Mouse (Mus musculus) heart, adult 18-20 months (tissue): ENCODE results near the gene Olfr823. TPM values are rescaled to one million over a fixed set of nuclear protein-coding genes. Genes with fewer than 3 reads are reported as not detected.
"Not testable (repeated sequence)": the region's sequence is repeated elsewhere in the genome, so short reads cannot be mapped to it uniquely, and the experiment has no call there.

Experiments used
- DNase-seq, 2 experiments: peaks; one replicate each; pipeline ENCODE4 v3.0.0; 2021 to 2022; ENCODE audit warnings: mixed read lengths in 1 of 2
- long read RNA-seq, 2 experiments: library from polyadenylated mRNA; stranded (forward); transcript quantifications; one replicate each; pipeline ENCODE4 v2.0.0; 2021
- total RNA-seq, 2 experiments: library from RNA; stranded (reverse); gene quantifications; 2 replicates each; pipeline ENCODE4 v1.2.3; 2021

Gene Olfr823
- not detected for total RNA-seq
- long read RNA-seq, experiment 1 = 0 reads
- long read RNA-seq, experiment 2 = 0 reads

DNA sequence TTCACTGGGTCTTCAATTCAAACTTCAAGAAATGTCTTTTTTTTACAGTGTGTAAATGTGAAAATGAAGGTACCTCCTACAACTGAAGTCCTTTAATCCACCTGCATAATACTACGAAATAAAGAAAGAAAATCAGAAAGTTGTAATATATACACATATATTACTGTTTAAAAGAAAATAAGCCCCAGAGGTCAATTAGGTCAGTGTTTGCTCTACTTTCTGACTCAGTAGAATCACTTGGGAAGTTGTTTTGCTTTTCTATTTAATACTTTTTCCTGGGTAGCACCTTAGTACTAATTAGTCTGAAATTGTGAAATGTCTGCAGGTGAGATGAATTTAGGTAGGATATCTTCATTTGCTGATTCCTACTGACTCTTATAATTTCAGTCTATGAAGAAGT is at the start of gene Olfr823:
Gene Olfr823 (minus strand): TSS at position 101 of the 400 bp plus-strand sequence.
- not testable (repeated sequence) for DNase-seq

GRCm38 (mm10) chr10:130144121-130144520 is 28.9 kb upstream of the Olfr823 start:
- no peak for DNase-seq

GRCm38 (mm10) chr10:130142481-130142880 is 27.3 kb upstream of the Olfr823 start:
- DNase-seq = not testable (repeated sequence)

DNA sequence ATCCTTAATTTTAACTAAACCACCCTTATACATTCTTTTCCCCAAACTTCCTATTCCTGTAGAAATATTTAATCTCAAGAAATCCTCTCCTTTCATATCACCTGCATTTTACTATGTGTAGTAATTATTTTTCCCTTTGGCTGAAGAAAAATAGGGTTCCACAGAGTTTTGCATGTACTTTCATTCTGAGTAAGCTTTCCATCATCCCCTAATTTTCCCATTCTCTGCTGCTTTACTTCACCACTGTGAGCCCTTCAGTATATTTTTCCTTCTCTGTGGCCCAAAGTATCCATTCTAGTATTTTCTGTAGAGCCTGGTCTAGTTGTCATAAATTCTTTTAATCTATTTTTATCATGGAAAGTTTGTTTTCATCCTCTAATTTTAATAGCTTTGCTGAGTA is 19.6 kb upstream of the Olfr823 start:
- DNase-seq = no peak

DNA sequence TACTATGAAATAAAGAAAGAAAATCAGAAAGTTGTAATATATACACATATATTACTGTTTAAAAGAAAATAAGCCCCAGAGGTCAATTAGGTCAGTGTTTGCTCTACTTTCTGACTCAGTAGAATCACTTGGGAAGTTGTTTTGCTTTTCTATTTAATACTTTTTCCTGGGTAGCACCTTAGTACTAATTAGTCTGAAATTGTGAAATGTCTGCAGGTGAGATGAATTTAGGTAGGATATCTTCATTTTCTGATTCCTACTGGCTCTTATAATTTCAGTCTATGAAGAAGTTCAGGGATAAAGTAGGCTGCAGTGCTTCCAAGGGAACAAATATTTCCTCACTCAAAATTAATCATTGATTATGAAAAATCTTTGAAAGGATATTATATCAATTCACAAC is 14.7 kb upstream of the Olfr823 start, which contains the start of gene Olfr824:
Gene Olfr824 (minus strand): TSS at position 101 of the 400 bp plus-strand sequence.
- not testable (repeated sequence) for DNase-seq

GRCm38 (mm10) chr10:130116045-130116444 is 862 bp upstream of the Olfr823 start:
- DNase-seq = not testable (repeated sequence)

DNA sequence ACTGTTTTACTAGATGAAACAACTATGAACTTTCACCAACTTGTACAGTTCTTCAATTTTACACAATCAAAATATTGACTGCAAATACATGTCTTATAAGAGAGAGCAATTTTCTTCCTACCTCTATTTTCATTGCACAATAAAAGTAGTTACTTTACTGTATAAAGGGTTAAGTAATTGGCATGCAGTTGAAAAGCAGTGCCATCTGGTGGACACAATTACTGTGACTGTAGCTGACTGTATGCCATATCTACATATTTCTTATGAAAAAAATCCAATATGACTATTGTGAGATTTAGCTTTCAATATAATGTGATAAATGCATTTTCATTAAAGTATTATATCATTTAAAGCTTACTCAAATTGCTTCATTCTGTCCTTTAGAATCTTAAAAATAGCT is 19.1 kb downstream of the Olfr823 start:
- no peak for DNase-seq

DNA sequence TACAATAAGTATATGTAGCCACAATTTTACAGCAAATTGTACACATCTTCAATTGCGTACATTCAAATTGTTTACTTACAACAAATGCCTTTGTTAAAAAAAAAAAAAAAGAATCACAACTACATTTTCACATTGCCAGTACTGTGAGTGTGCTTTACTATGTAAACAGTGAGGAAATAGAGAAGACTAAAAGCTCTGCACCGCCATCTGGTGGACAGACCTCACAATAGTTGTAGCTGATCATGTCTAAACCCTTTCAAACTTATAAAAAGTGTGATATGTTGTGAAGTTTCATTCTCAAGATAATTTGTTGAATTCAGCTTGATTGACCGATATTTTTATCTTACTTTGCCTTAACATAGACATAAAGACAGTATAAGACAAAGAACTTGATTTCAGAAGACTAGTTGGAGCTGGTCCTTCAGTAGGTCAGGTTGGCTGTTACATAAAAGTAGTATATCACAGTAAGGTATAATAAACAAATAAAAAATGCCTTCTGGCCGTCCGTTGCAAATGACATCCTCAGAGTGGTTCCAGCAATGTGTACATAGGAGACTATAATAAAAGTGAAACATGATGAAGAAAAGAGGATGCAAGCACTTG is 22.2 kb downstream of the Olfr823 start:
- DNase-seq = peak in 1 of 2 experiments; percentile 23

GRCm38 (mm10) chr10:130070910-130071309 is 44.3 kb downstream of the Olfr823 start, which contains the start of gene Olfr822:
Olfr822 (plus strand) TSS chr10:130071210.
- DNase-seq = no peak

Other genes with a start within 250 kb of the Olfr823 start
- gene Olfr814, start 235.5 kb downstream of the Olfr823 start, total RNA-seq = not detected
- not detected for gene Olfr815, start 209.5 kb downstream of the Olfr823 start, total RNA-seq
- gene Olfr816, start 199.8 kb downstream of the Olfr823 start, total RNA-seq = not detected
- not detected for gene Olfr818, start 166.3 kb downstream of the Olfr823 start, total RNA-seq
- not detected for gene Olfr819, start 148.1 kb downstream of the Olfr823 start, total RNA-seq
- gene Olfr247, start 139.2 kb downstream of the Olfr823 start, total RNA-seq = not detected
- not detected for gene Gm10310, start 130.3 kb downstream of the Olfr823 start, total RNA-seq
- not detected for gene Olfr820, start 102.8 kb downstream of the Olfr823 start, total RNA-seq
- gene Olfr821, start 85.0 kb downstream of the Olfr823 start, total RNA-seq = not detected
- gene Olfr822, start 44.2 kb downstream of the Olfr823 start, total RNA-seq = not detected
- not detected for gene Olfr824, start 14.6 kb upstream of the Olfr823 start, total RNA-seq
- gene Olfr825, start 51.4 kb upstream of the Olfr823 start, total RNA-seq = not detected
- not detected for gene Olfr826, start 68.8 kb upstream of the Olfr823 start, total RNA-seq
- gene Olfr827, start 99.0 kb upstream of the Olfr823 start, total RNA-seq = not detected
- not detected for gene Neurod4, start 164.9 kb upstream of the Olfr823 start, total RNA-seq
- gene Tespa1, start 207.5 kb upstream of the Olfr823 start, total RNA-seq = 1 to 10 TPM in 1 of 2 experiments, under 1 TPM in 1; 0.37 to 3.2 TPM